Mouse (Mus musculus) thymus, adult 2 months (tissue): Measurements from ENCODE around the gene Tlk1.

Experiments used
- CTCF ChIP-seq: fragments of 200-500 bp; IDR thresholded peaks from 2 replicates; pipeline ENCODE4 v1.5.1; 2012; ENCODE audit warnings: mild to moderate bottlenecking, control low read depth, low read length, moderate library complexity, borderline replicate concordance; ENCODE audit not compliant: control insufficient read depth, poor library complexity, insufficient read depth; ENCODE audit errors: extremely low read depth
- POLR2A ChIP-seq: fragments of 200-500 bp; IDR thresholded peaks from 2 replicates; pipeline ENCODE4 v1.6.1; 2012; ENCODE audit warnings: mild to moderate bottlenecking, low read length, control low read depth, moderate library complexity; ENCODE audit not compliant: control insufficient read depth, poor library complexity, insufficient read depth; ENCODE audit errors: extremely low read depth

DNA sequence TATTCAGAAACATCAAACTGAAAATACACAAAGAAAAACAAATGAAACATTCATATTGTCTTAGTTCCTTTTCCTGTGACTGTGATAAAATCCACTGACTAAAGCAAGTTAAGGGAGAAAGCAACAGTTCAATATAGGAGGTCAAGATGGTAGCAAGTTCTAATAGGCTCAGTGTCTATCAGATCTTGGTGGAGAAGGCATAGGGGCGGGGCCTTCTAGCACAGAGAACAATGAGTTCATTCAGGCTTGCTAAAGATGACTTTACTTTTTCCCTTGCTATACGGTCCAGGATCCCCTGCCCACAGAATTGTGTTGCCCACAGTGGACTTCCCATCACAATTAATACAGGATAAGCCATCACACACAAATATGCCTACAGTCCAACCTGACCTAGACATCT, 20.3 kb upstream of the Tlk1 start:
- TF ChIP-seq POLR2A (no peak), CTCF (no peak)
